Mouse (Mus musculus) adrenal gland, postnatal 10 days (tissue): ENCODE measurements around the gene Slc22a18. TPM values are rescaled to one million over a fixed set of nuclear protein-coding genes. Genes with fewer than 3 reads are reported as not detected.

Experiments
- DNase-seq: peaks from one replicate; pipeline ENCODE4 v3.0.0; 2021; ENCODE audit warnings: mixed read lengths
- long read RNA-seq, 2 experiments: library from polyadenylated mRNA; stranded (forward); transcript quantifications; one replicate each; pipeline ENCODE4 v2.0.0; 2021
- total RNA-seq, 2 experiments: library from RNA; stranded (reverse); gene quantifications; 2 replicates each; pipeline ENCODE4 v1.2.3; 2021

The Slc22a18 gene
- total RNA-seq = 10 to 100 TPM in 1 of 2 experiments, 1 to 10 TPM in 1; 6.5 to 15.0 TPM
- long read RNA-seq, experiment 1, transcript Slc22a18-201 (11 exons, 1,525 nt) = major isoform, 9 of 24 reads
- long read RNA-seq, experiment 1, partial matches to known transcripts = 11 of 24 reads
- long read RNA-seq, experiment 1, other reads (novel, unspliced or antisense) = 3 of 24 reads
- long read RNA-seq, experiment 2, partial matches to known transcripts = 3 of 11 reads
- long read RNA-seq, experiment 2, other reads (novel, unspliced or antisense) = 2 of 11 reads

DNA sequence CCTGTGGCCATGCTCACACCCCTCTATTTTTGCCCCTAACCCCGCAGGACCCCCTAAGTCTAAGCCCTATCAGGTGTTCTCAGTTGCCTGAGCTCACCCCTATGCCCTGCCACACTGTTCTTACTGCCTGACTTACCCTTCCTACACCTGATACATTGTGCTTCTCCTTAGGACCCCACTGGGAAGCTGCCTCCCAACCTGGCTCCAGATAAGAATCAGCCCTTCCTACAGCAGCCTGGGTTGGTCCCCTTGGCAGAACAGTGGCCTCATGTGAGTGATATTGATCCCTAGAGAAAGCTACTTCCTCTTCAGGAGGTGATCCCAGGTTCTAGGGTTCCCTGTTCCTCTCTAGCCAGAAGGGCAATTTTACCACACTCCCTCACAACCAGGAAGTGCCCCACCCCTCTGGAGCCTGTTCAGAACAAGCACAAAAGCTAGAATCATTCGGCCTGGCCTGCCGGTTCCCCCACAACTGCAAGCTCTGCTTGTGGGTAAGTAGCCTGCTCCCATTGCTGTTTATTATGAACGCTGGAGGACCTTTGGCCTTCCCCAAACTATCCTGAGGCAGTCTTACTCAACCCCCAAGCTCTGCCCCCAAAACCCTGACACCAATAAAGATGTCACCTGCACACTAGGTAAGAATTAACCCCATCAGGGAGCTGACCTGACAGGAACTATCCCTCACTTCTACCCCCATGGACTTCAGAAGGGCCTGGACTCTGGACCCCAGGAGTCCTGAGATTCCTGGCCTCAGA is at the start of gene Slc22a18:
Slc22a18 (plus strand) TSS at position 390 of the 755 bp plus-strand sequence.
- peak; percentile 37 for DNase-seq

DNA sequence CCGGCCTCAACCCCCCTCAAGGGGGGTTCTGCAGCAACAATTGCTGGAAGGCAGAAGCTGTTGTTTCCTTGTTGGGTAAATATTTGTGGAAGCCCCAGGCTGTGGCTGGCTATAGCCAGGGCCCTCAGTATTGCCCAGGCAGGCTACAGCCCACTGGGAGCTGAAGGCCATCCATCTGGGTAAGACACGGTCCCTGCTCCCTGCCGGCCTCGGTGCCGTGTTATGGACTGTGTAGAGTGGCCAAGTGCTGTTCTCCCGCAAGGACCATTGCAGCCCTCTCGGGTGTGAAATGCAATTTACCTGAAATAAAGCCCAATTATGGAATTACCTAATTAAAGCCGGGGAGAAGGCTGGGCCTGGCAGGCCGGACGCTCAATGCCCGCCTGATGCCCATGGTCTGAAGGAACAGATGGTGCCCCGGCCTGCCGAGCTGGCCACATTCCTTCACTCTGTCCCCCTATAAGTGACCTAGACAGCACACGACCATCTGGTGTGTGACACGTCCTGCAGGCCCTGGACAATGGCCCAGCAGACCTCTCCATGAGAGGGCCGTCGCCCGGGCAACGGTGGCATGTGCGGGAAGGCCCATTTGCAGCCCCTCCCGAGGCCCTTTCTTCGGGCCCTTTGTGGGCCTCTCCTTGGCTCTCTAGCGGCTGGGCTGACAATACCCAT is 45.3 kb upstream of the Slc22a18 start:
- DNase-seq = no peak

DNA sequence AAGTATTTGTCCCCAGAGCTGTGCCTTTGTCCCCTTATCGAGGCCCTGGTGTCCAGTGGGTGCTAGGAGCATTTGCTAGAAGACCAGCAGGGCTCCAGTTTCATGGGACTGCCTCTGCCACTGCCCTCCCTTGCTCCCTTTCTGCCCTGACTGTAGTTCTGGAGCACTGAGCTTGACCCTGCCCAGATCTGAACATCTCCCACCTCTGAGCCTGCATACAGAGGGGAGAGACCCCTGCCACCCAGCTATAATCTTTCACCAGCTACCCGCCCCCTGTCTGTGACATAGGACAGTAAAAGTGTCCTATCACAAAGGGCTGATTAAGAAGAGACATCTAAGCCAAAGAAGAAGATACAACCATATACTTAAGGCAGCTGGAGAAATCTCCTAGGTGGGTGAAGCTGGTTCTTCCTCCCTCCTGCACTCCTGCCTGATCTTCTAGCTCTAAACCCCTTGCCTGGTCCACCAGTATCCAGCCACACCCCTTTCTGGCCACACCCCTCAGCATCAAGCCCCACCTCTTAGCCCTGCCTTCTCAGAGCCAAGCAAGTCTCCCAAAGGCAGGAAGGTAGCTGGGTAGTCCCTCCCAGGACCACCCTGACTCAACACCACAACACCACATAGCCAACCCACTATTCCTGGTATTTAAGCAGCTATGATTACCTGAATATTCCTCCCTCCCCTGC is 44.6 kb upstream of the Slc22a18 start:
- DNase-seq = no peak

DNA sequence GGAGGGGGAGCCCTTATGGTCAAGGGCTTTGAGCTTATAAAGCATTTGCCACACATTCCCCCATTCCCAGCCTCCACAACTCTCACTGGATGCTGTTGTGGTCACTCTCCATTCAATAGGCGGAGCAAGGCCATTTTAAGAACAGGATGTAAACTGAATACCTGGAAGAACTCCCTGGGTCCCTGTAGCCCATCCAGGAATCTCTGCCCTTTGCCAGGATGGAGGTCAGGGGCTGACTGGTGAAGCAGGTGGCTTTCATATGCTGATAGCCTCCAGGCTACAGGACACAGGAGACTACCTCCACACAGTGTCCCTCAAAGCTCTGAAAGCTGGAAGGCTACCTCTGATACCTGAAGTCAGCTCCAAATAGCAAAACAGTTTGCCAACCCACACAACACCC is 40.9 kb upstream of the Slc22a18 start:
- DNase-seq = no peak

DNA sequence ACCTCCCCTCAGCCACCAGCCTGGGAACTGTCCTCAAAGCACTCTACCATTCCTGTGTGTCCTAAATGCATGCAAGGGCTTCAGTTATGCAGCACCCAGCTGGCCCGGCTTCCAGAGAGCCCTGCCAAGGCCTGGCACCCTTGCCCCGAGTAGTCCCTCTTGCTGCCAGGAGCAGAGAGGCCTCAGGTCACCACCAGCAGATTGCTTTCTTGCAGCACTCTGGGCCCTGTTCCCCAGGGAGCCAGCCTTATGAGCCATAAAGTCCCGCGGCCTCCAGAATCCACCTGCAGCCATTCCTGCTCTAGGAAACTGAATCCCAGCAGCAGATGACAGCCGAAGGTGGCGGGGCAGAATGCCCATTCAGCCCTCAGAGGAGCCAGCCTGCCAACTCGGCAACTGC is 40.2 kb upstream of the Slc22a18 start:
- DNase-seq = peak; percentile 81

DNA sequence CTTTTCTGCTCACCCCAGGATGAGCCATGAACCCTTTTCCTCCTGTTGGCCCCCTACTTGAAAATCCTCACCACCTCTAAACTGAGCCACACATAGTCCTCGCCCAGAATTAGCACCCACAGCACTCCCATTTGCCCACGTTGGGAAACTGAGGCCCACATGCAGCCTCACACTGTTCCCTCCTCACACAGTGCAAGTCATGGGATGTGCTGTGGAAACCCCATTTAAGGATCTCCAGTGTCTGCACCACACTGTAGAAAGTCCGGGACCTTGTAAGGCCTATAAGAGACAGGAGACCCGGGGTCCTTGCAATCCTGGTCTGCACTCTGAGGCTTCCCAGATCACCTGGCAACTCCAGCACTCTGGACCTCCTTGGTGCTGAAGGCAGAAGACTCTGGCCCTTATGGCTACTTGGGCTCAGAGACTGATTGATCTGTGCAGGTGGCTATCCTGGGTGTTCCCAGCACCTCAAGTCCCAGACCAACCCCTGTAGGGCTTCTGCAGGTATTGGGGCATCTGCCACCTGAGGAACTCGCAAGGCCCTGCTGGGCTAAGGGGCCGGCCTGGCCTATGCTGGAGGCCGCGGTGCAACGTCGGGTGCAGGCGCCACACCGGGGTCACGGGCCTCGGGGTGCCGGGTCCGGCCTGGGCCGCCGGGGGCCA is 36.2 kb upstream of the Slc22a18 start:
- DNase-seq = no peak

DNA sequence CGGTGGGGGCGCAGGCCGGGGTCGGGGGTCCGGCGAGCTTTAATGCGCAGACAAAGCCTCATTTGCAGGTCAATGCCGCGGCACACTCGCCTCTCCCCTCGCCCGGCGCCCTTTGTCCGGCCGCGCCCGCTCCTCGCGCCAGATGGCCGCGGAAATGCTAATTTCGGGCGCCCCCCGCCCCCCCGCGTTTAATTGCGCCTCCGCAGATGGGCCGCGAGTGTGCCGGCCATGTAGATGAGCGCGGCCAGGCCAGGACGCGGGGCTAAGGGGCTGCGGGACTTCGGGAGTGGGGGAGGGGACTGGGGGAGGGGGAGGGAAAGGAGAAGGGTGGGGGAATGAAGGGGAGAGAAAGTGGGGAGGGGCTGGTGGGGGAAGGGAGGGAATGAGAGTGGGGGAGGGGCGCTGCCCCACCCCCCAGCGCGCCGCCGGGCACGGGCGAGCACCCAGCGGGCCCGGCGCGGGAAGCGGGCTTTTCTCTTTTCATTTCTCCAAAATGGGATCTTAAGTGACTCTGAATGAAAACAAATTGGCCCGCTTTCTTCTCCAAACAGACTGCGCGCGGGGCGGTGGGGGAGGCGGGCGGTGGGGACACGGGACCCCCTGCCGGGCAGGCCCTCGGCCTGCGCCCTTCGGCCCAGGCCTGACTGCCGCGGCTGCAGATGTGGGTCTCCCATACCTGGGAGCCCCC is 35.5 kb upstream of the Slc22a18 start:
- DNase-seq = peak; percentile 37

DNA sequence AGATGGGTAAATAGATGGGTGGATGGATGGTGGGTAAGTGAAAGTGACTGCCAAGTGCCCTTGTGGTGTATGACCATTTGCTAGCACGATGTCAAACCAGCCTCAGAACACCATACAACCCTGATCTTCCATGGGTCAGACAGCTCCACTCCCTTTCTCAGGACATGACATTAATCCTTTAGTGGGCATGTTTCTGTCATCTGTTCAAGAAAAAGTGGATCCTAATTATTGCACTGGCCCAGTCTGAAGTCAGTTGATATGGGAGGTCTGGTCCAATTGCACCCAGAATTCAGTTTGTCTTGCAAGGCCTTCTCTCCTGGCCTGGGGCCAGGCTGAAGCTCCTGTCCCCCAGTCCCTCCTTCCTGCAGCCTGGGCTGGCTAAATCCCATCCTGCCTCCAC is 34.6 kb upstream of the Slc22a18 start:
- DNase-seq = no peak

DNA sequence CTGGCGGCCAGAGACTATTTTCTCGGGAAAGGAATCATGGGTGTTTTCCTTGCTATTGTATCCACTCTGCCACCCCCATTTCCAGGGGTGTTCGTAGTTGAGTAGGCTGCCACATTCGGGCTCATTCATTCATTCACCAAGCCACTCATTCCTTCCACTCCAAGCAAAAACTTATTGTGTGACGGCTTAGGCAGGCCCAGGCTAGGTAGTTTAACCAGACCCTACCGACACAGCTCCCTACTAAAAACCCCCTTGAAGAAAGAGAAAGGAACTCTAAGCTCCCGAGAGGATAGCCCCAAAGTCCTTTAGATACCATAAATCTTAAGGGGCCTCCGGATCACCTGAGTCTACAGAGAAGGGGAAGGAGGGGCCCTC is 29.0 kb upstream of the Slc22a18 start:
- DNase-seq = no peak

DNA sequence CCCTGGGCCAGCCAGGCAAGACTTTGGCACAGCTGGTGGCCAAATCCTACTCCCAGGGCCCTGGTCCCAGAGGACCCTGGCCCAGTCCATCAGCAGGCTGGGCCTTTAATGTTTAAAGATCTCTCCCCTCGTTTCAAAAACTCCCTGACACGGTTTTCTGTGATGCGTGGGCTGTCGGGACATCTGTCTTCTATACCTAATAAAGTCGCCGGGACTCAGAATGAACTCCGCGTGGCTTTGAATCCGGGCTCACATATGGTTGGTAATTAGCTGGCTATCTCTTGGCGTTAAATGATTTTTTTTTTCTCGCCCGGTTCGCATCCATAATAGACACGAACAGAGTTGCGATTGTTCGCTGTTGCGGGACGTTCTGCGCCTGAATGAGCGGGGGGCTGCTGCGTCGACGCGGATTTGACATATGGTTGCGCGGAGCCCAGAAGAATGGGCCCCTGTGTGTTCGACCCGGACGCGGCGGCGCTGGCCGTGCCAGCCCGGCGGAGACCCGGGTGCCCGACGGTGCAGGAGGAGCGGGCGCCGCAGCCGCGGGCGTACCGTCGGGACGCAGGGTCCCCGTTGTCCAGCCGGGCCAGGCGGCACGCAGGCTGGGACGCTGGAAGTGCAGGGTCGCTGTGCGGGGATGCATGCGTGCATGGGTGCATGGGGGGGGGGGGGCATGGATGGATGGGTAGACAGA is 28.4 kb upstream of the Slc22a18 start:
- DNase-seq = no peak

DNA sequence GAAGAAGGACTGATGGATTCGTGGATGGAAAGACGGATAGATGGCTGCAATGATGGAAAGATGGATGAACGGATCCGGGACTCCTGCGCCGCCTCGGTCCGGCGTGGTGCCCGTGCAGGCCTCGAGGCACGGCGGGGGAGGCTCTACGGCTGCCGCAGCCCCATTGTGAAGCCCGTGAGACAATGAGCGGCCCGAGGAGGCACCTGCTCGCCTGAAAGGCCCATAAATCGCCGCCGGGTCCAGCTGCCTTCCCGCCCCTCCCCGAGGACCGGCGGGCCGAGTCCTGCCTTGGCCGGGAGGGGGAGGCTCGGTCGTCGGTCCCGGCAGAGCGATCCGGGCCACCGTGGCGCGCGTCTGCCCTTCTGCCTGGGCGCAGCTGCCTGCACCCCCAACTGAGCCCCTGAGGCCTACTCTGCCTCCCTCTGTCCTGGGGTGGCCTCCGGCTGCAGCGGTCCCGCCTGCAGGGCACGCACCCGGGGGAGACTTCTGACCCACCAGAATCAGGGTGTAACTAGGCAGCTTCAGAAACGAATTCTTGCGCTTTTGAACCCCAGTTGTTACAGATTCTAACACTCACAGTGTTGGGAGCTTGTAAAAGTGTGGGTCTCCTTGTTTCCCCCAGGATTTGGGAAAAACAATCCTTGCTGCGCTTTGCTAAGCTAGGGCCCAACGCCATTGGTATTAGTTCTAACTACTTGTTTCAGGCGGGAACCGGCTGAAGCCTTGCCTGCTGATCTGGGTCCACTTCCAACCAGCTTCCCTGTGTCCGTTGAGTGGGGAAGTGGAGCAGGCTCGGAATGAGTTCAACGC is 27.7 kb upstream of the Slc22a18 start:
- DNase-seq = peak; percentile 36

DNA sequence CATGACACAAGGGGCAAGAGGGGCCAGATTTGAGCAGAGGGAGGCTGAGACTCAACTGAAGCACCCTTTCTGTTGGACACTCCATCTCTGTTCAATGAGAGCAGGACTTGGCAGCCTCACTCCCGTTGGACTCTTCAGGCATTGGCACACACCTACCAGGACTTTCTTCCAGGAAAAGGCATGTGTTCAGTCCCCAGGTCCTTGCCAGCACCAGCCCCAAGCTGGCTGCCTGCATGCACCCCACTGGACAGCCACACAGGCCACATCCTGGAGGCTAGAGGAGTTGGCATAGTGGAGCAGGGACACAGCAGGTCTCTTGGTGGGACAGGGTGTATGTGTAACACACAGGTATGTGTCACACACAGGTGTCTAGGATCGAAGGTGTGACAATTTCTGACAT is 26.4 kb upstream of the Slc22a18 start:
- peak; percentile 45 for DNase-seq

DNA sequence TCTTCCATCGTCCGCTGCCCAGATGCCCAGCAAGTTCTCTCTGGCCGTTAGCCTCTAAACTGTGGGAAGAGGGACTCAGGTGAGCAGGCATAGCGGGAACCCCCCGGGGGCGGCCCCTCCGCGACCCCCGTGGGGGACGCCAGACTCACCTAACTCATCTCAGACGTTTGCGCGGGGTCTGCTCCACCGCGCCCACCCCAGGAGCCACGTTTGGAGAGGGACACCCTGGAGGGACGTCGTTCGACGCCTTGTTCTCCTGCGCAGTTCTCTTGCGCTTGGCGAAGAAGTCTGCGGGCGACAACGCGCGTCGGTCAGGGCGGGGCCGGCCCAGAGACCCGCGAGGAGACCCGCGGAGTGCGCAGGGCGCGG is 14.6 kb upstream of the Slc22a18 start:
- DNase-seq = no peak

DNA sequence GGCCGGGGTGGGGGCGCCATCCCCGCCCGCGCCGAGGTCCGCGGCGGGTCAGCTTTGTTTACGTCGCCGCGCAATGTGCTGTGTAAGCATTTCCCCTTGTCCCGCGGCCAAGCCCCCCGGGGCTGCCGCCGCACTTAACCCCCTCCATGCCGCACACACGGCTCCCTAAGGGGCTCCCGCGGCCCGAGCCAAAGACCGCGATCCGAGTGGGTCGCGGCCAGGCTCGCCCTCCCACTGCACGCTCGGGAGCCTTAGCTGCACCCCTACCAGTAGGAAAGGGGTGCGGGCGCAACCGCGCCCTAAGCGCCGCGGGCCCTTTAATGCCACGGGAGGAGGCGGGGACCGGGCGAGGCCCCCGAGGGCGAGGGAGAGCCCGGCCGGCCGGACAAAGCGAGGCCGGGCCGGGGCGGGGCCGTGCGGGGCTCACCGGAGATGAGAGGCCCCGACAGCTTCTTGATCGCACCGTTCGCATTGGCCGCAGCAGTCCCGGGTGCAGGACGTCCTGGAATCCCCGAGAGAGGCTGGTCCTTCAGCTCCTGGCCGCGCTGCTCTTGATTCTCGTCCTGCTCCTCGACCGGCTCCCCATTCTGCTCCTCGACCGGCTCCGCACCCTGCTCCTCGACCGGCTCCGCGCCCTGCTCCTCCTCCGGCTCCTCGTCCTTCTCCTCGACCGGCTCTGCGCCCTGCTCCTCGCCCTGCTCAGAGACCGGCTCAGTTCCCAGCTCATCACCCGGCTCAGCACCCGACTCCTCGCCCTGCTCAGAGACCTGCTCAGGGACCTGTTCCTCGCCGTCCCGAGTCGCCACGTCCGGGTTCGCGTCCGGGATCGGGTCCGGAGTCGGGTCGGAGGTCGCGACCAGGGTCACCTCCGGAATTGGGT is 14.0 kb upstream of the Slc22a18 start:
- DNase-seq = peak; percentile 70

DNA sequence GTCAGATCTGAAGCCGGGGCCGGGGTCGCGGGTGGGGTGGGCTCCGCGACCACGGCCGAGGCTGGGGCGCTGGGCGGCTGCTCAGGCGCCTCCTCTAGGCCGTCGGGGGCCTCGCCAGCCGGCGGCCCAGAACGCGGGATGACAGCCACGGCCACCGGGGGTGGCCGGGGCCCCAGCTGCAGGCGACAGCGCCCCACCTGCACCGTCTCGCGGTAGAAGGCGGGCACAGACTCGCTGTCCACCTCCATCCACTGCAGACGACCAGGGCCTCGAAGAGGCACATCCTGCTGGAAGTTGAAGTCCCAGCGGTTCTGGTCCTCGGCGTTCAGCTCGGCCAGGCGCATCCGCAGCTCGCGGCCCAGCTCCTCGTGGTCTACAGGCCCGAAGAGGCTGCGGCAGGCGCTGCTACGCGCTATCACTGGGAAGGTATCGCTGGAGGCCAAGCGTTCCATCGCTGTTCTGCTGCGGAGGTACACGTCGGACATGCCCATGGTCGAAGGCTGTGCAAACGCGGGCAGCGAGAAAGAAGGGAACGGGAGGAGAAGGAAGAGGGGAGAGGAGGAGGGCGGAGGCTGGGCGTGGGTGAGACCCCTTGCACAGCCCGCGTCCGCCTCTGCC is 13.2 kb upstream of the Slc22a18 start:
- DNase-seq = no peak

DNA sequence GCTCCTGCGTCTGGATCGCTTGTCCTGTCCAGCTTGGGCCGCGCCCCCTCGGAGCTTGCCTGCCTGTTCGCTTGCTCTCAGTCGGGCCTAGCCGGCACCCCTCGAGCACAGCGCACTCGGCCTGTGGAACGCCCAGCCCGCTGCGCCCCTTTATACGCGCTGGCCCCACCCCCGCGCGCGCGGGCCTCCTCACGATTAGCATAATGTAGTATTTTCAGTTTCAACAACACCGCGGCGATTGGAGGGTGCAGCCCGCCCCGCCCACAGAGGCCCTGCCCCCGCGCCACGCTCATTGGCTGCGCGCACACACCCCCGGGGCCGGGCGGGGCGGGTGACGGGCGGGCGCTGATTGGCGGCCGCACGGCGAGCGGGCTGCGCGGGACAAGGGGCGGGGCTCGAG is 12.7 kb upstream of the Slc22a18 start, which contains the start of gene Cdkn1c:
Cdkn1c (minus strand) TSS at position 177 of the 400 bp plus-strand sequence.
- DNase-seq = peak; percentile 93

DNA sequence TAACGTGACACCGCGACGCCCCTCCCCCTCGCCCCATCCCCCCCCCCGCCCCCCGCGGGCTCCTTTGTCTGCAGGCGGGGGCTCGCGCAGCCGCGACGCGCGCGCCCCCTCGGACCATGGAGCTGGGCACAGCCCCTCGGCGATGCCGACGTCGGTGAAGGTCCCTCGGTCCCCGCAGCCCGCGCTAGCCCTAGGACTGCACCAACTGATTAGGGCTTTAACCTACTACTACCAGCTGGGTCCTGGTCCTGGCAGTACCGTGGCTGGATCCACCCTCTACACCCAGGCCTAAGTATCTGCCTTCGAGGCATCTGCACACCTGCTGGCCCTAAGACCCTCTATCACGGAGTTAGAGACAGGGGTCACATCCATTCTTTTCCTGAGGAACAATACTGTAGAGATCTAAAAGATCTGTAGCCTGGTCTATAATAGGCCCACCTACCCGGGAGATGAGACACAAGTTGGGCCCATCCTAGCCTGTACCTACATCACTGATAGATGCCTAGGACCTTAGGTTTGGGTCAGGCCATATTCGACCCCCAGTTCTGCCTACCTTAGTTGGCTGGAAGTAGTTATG is 12.2 kb upstream of the Slc22a18 start:
- no peak for DNase-seq

DNA sequence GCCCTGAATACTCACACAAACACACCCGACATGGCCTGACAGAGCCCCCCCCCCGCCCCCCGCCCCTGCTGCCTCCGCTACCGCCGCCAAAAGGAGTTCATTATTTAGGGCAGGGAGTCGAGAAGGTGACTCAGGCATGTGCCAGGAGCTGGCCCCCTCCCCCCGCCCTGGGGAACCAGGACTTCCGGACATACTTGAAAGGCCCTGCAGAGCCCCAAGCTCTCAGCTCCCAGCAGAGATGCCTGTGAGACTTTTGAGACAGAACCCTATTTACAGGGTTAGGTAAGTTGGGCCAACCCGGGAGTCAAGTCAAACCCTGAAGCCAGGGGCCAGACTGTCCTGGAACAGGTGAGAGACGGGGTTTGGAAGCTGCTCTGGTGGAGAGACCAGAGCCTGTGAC is 11.6 kb upstream of the Slc22a18 start:
- DNase-seq = no peak
